Mouse (Mus musculus) left cerebral cortex, adult 9 months (tissue): ENCODE measurements around the gene Spag8.

Source experiments
- DNase-seq, 2 experiments: peaks; one replicate each; pipeline ENCODE4 v3.0.0; 2022; ENCODE audit warnings: low spot score in 2 of 2

Gene Spag8

GRCm38 (mm10) chr4:43652726-43653125 lies 668 bp downstream of the Spag8 start:
- DNase-seq, result no peak

- no peak for DNase-seq
Observed at GRCm38 (mm10) chr4:43649783-43650182, 3.6 kb downstream of the Spag8 start.

GRCm38 (mm10) chr4:43640491-43640890 lies 12.9 kb downstream of the Spag8 start:
- DNase-seq, result no peak

GRCm38 (mm10) chr4:43640076-43640475 lies 13.3 kb downstream of the Spag8 start:
- DNase-seq, result no peak

- no peak for DNase-seq
Observed at GRCm38 (mm10) chr4:43636751-43637150, 16.6 kb downstream of the Spag8 start.

- no peak for DNase-seq
Observed at GRCm38 (mm10) chr4:43634621-43635374, 18.6 kb downstream of the Spag8 start.

- no peak for DNase-seq
Observed at GRCm38 (mm10) chr4:43633736-43634135, 19.7 kb downstream of the Spag8 start.

GRCm38 (mm10) chr4:43633296-43633695 lies 20.1 kb downstream of the Spag8 start:
- no peak for DNase-seq

- DNase-seq, result no peak
Observed at GRCm38 (mm10) chr4:43631956-43632920, 21.2 kb downstream of the Spag8 start.

- DNase-seq, result no peak
Observed at GRCm38 (mm10) chr4:43631046-43631955, 22.1 kb downstream of the Spag8 start, which contains the start of gene Npr2. Gene Npr2 (plus strand): TSS chr4:43631935.

- DNase-seq, result no peak
Observed at GRCm38 (mm10) chr4:43630671-43631045, 22.7 kb downstream of the Spag8 start.

- peak; percentile 60 to 92 for DNase-seq
Observed at GRCm38 (mm10) chr4:43630030-43630581, 23.3 kb downstream of the Spag8 start.

- no peak for DNase-seq
Observed at GRCm38 (mm10) chr4:43629106-43629817, 24.1 kb downstream of the Spag8 start.

GRCm38 (mm10) chr4:43620146-43620778 lies 33.1 kb downstream of the Spag8 start:
- no peak for DNase-seq

- no peak for DNase-seq
Observed at GRCm38 (mm10) chr4:43613060-43613730, 40.2 kb downstream of the Spag8 start.

GRCm38 (mm10) chr4:43612534-43612933 lies 40.9 kb downstream of the Spag8 start:
- DNase-seq, result no peak

- no peak for DNase-seq
Observed at GRCm38 (mm10) chr4:43604751-43605685, 48.4 kb downstream of the Spag8 start.

GRCm38 (mm10) chr4:43604099-43604498 lies 49.3 kb downstream of the Spag8 start:
- no peak for DNase-seq
